Mouse (Mus musculus): ENCODE measurements around the gene Galr2. TPM values are rescaled to one million over a fixed set of nuclear protein-coding genes. Genes with fewer than 3 reads are reported as not detected.

Galr2 gene
- polyA plus RNA-seq, 1 experiment from 2014 or later = 0.31 TPM

GRCm38 (mm10) chr11:116247502-116248222 is 33.1 kb upstream of the Galr2 start:
- peak overlapping the region; percentile 61 for H3K27ac ChIP-seq (ENCODE audit: low read length)
- H3K27me3 ChIP-seq (replicated peaks; ENCODE audit: control insufficient read depth, insufficient read depth, low read length) = no peaks in the 10 kb centered on the region
- H3K4me2 ChIP-seq (ENCODE audit: low read depth, low read length) = no peak overlapping the region
- WGBS = 62% methylated on average over 14 of the region's 14 CpGs
- H3K36me3 ChIP-seq (ENCODE audit: control insufficient read depth, insufficient read depth, low read length) = peaks cover 44% of the 10 kb centered on the region
- H3K4me1 ChIP-seq (ENCODE audit: control insufficient read depth, insufficient read depth, low read length) = peaks cover 11% of the 10 kb centered on the region
- H3K9me3 ChIP-seq (ENCODE audit: control insufficient read depth, low read length) = no peaks in the 10 kb centered on the region
- no peak overlapping the region for H3K4me3 ChIP-seq (ENCODE audit: low read length)
- 0 out of 2 replicates have a peak overlapping the region, but pooled peaks have one; percentile 35 for H3K9ac ChIP-seq (ENCODE audit: low read depth, low read length)
- peak; percentile 84 for ATAC-seq

- Histone ChIP-seq H3K4me3 (ENCODE audit: low read length) (no peak overlapping the region), H3K4me1 (ENCODE audit: control insufficient read depth, insufficient read depth, low read length) (peaks cover 8% of the 10 kb centered on the region), H3K9ac (ENCODE audit: low read depth, low read length) (no peak overlapping the region), H3K27me3 (replicated peaks; ENCODE audit: control insufficient read depth, insufficient read depth, low read length) (no peaks in the 10 kb centered on the region), H3K4me2 (ENCODE audit: low read depth, low read length) (no peak overlapping the region), H3K27ac (ENCODE audit: low read length) (no peak overlapping the region), H3K36me3 (ENCODE audit: control insufficient read depth, insufficient read depth, low read length) (peaks cover 45% of the 10 kb centered on the region), H3K9me3 (ENCODE audit: control insufficient read depth, low read length) (no peaks in the 10 kb centered on the region)
- no peak for ATAC-seq
- WGBS = 87% methylated on average over 8 of the region's 8 CpGs
Observed at GRCm38 (mm10) chr11:116250898-116251297, 29.8 kb upstream of the Galr2 start.

GRCm38 (mm10) chr11:116253076-116253600 is 27.6 kb upstream of the Galr2 start:
- Histone ChIP-seq H3K4me1 (ENCODE audit: control insufficient read depth, insufficient read depth, low read length) (peaks cover 4% of the 10 kb centered on the region), H3K27ac (ENCODE audit: low read length) (no peak overlapping the region), H3K27me3 (replicated peaks; ENCODE audit: control insufficient read depth, insufficient read depth, low read length) (no peaks in the 10 kb centered on the region), H3K4me3 (ENCODE audit: low read length) (no peak overlapping the region), H3K4me2 (ENCODE audit: low read depth, low read length) (no peak overlapping the region), H3K9me3 (ENCODE audit: control insufficient read depth, low read length) (no peaks in the 10 kb centered on the region), H3K9ac (ENCODE audit: low read depth, low read length) (no peak overlapping the region), H3K36me3 (ENCODE audit: control insufficient read depth, insufficient read depth, low read length) (peaks cover 43% of the 10 kb centered on the region)
- no peak for ATAC-seq
- WGBS = 88% methylated on average over 3 of the region's 3 CpGs

- Histone ChIP-seq H3K36me3 (ENCODE audit: control insufficient read depth, insufficient read depth, low read length) (peaks cover 38% of the 10 kb centered on the region), H3K4me1 (ENCODE audit: control insufficient read depth, insufficient read depth, low read length) (no peaks in the 10 kb centered on the region), H3K27me3 (replicated peaks; ENCODE audit: control insufficient read depth, insufficient read depth, low read length) (no peaks in the 10 kb centered on the region), H3K9ac (ENCODE audit: low read depth, low read length) (no peak overlapping the region), H3K4me2 (ENCODE audit: low read depth, low read length) (no peak overlapping the region), H3K9me3 (ENCODE audit: control insufficient read depth, low read length) (no peaks in the 10 kb centered on the region), H3K27ac (ENCODE audit: low read length) (no peak overlapping the region), H3K4me3 (ENCODE audit: low read length) (no peak overlapping the region)
- ATAC-seq = no peak
- WGBS = 75% methylated on average over 9 of the region's 9 CpGs
Observed at GRCm38 (mm10) chr11:116254627-116255026, 26.1 kb upstream of the Galr2 start.

GRCm38 (mm10) chr11:116255090-116255981 is 25.4 kb upstream of the Galr2 start:
- Histone ChIP-seq H3K36me3 (ENCODE audit: control insufficient read depth, insufficient read depth, low read length) (peaks cover 38% of the 10 kb centered on the region), H3K27ac (ENCODE audit: low read length) (no peak overlapping the region; the same call in 1 of the 2 replicates), H3K9ac (ENCODE audit: low read depth, low read length) (no peak overlapping the region)

GRCm38 (mm10) chr11:116255982-116256675 is 24.6 kb upstream of the Galr2 start:
- Histone ChIP-seq H3K4me1 (ENCODE audit: control insufficient read depth, insufficient read depth, low read length) (peaks cover 8% of the 10 kb centered on the region; the same call in 1 of the 2 replicates), H3K4me2 (ENCODE audit: low read depth, low read length) (no peak overlapping the region), H3K27ac (ENCODE audit: low read length) (no peak overlapping the region), H3K36me3 (ENCODE audit: control insufficient read depth, insufficient read depth, low read length) (peaks cover 35% of the 10 kb centered on the region), H3K9me3 (ENCODE audit: control insufficient read depth, low read length) (no peaks in the 10 kb centered on the region), H3K4me3 (ENCODE audit: low read length) (no peak overlapping the region), H3K9ac (ENCODE audit: low read depth, low read length) (no peak overlapping the region), H3K27me3 (replicated peaks; ENCODE audit: control insufficient read depth, insufficient read depth, low read length) (no peaks in the 10 kb centered on the region)
- 73% methylated on average over 9 of the region's 9 CpGs for WGBS
- no peak for ATAC-seq

More at GRCm38 (mm10) chr11:116255090-116255981, 25.4 kb upstream of the Galr2 start:
- 80% methylated on average over 22 of the region's 22 CpGs for WGBS
- Histone ChIP-seq H3K4me3 (ENCODE audit: low read length) (no peak overlapping the region), H3K4me1 (ENCODE audit: control insufficient read depth, insufficient read depth, low read length) (peaks cover 5% of the 10 kb centered on the region; the same call in 1 of the 2 replicates), H3K27me3 (replicated peaks; ENCODE audit: control insufficient read depth, insufficient read depth, low read length) (no peaks in the 10 kb centered on the region), H3K4me2 (ENCODE audit: low read depth, low read length) (no peak overlapping the region), H3K9me3 (ENCODE audit: control insufficient read depth, low read length) (no peaks in the 10 kb centered on the region)
- ATAC-seq = no peak

- Histone ChIP-seq H3K4me3 (ENCODE audit: low read length) (no peak overlapping the region), H3K9ac (ENCODE audit: low read depth, low read length) (no peak overlapping the region), H3K4me1 (ENCODE audit: control insufficient read depth, insufficient read depth, low read length) (peaks cover 8% of the 10 kb centered on the region; the same call in 1 of the 2 replicates), H3K4me2 (ENCODE audit: low read depth, low read length) (no peak overlapping the region), H3K36me3 (ENCODE audit: control insufficient read depth, insufficient read depth, low read length) (peaks cover 27% of the 10 kb centered on the region), H3K9me3 (ENCODE audit: control insufficient read depth, low read length) (no peaks in the 10 kb centered on the region), H3K27ac (ENCODE audit: low read length) (peak overlapping the region; percentile 60; the same call in 1 of the 2 replicates), H3K27me3 (replicated peaks; ENCODE audit: control insufficient read depth, insufficient read depth, low read length) (no peaks in the 10 kb centered on the region)
- ATAC-seq = peak; percentile 52
- WGBS = 74% methylated on average over 8 of the region's 8 CpGs
Observed at GRCm38 (mm10) chr11:116259461-116259860, 21.3 kb upstream of the Galr2 start.

- WGBS = 73% methylated on average over 7 of the region's 7 CpGs
Observed at GRCm38 (mm10) chr11:116260259-116260658, 20.5 kb upstream of the Galr2 start.

More at GRCm38 (mm10) chr11:116260259-116260658, 20.5 kb upstream of the Galr2 start:
- peak overlapping the region; percentile 60 for H3K27ac ChIP-seq (ENCODE audit: low read length)
- peaks cover 30% of the 10 kb centered on the region for H3K36me3 ChIP-seq (ENCODE audit: control insufficient read depth, insufficient read depth, low read length)
- H3K4me1 ChIP-seq (ENCODE audit: control insufficient read depth, insufficient read depth, low read length) = peaks cover 8% of the 10 kb centered on the region; the same call in 1 of the 2 replicates
- ATAC-seq = peak; percentile 60; the same call in 1 of the 2 replicates
- H3K9ac ChIP-seq (ENCODE audit: low read depth, low read length) = no peak overlapping the region
- H3K9me3 ChIP-seq (ENCODE audit: control insufficient read depth, low read length) = no peaks in the 10 kb centered on the region
- no peak overlapping the region for H3K4me3 ChIP-seq (ENCODE audit: low read length)
- H3K27me3 ChIP-seq (replicated peaks; ENCODE audit: control insufficient read depth, insufficient read depth, low read length) = no peaks in the 10 kb centered on the region
- no peak overlapping the region for H3K4me2 ChIP-seq (ENCODE audit: low read depth, low read length)
